Mouse (Mus musculus): ENCODE results near the gene Eef1akmt2.

Eef1akmt2 gene

GRCm38 (mm10) chr7:132852173-132852844, at the start of gene Eef1akmt2:
Gene Eef1akmt2 (minus strand): TSS chr7:132852673.
- peak; percentile 78 to 84 for DNase-seq (ENCODE audit: low spot score in 2 of 2)

GRCm38 (mm10) chr7:132900826-132901531, 48.5 kb upstream of the Eef1akmt2 start:
- no peak for DNase-seq (ENCODE audit: low spot score in 2 of 2)

- DNase-seq (ENCODE audit: low spot score in 2 of 2): peak; percentile 50 to 67
These were observed 45.8 kb upstream of the Eef1akmt2 start for GRCm38 (mm10) chr7:132898234-132898633.

DNA sequence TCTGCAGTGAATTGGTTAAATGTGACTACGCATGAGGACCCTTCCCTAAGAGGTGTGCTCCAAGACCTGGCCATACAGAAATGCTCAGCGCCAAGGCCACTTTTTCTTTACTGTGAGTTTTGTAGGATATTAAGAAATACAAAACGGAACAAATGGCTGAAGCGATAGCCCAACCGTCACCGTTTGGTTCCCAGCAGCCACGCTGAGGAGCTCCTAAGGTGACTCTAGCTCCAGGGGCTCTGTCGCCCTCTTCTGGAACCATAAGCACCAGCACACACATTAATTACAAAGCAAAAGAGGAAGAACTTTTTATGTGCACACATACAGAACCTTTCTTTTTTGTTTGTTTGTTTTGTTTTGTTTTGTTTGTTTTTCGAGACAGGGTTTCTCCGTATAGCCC, 44.8 kb upstream of the Eef1akmt2 start:
- DNase-seq (ENCODE audit: low spot score in 2 of 2): no peak

DNA sequence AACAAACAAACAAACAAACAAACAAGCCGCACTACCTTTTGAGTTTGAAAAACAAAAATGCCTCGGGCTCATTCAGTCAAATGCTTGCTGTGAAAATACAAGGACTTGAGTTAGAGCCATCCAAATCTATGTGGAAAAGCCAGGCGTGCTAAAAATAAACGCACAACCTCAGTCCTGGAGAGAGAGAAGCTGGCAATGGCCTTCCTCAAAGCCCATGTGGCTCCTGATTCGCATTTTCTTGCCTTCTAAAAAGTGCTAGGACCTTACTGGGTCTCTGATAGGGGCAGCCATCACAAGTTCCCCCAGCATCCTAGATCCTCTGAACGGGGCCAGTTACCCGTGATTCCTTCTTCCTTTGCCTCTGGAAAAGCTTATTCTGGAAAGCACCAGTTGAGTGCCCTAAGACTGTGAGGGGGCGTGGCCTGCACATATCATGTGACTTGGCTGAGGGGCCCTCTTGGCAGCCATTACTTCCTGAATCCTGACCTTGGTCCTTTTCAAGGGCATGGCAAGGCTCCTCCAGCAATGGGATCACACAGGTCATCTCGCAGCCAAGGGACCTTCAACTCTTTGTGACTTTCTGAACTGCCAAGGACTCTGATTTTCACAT, 43.8 kb upstream of the Eef1akmt2 start:
- no peak for DNase-seq (ENCODE audit: low spot score in 2 of 2)

GRCm38 (mm10) chr7:132894841-132895555, 42.5 kb upstream of the Eef1akmt2 start:
- no peak for DNase-seq (ENCODE audit: low spot score in 2 of 2)

DNA sequence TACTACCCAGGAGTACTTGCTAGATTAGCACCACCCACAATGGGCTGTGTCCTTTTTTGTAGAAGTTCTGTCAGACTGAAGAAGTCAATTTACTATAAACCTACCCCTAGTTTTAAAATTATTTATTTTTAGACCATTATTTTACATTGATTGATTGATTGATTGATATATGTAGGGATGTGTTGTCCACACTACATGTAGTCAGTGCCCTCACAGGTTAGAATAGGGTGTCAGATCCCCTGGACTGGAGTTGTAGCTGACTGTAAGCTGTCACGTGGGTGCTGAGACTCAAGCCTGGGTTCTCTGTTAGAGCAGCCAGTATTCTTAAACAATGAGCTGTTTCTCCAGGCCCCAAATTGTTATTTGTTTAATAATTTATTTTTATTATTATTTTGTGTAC, 40.9 kb upstream of the Eef1akmt2 start:
- no peak for DNase-seq (ENCODE audit: low spot score in 2 of 2)

GRCm38 (mm10) chr7:132892806-132893205, 40.3 kb upstream of the Eef1akmt2 start:
- DNase-seq (ENCODE audit: low spot score in 2 of 2): no peak

DNA sequence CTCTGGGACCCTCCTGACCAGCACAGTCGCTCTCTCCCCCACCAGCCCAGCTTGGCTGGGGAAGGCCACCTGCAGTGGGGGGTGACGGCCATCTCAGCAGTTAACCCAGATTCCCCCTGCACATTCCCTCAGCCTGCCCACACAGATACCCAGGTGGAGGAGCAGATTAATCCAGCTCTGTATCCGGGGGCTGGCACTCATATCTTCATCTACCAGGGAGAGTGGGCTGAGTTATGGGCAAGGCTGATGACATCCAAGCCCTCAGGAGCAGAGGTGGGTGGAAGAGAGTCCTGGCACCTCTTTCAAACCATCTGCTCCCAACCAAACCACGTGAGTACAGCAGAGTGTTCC, 39.8 kb upstream of the Eef1akmt2 start:
- no peak for DNase-seq (ENCODE audit: low spot score in 2 of 2)

DNA sequence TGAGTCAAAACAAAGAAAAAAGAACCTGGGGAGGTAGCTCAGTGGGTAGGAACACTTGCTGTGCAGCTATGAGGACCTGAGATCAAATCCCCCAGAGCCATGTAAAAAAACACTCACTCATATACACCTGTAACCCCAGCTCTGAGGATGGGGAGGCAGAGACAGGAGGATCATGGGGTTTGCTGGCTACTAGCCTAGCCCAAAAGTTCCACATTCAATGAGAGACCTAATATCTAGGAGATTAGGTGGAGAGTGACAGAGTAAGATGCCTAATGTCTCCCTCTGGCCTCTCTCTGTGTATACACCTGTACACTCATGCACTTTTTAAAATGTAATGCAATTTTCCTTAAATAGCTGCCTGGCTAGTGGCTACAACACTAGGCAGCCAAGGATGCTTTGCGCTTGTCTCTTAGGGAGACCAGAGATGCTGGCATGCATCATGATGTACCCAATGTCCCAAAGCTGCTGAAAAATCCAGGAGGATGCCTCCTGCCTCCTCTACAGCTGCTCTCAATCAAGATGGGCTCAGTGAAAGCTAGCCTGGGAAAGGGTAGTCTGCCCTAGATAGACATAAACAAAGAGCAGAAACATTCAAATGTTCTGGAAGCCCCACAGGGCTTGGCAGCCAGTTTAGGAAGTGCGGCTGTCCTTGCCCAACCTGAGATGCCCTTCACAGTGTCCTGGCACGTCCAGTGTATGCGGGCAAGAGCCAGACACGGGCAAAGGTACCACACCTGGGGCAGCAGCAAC, 39.3 kb upstream of the Eef1akmt2 start:
- no peak for DNase-seq (ENCODE audit: low spot score in 2 of 2)

DNA sequence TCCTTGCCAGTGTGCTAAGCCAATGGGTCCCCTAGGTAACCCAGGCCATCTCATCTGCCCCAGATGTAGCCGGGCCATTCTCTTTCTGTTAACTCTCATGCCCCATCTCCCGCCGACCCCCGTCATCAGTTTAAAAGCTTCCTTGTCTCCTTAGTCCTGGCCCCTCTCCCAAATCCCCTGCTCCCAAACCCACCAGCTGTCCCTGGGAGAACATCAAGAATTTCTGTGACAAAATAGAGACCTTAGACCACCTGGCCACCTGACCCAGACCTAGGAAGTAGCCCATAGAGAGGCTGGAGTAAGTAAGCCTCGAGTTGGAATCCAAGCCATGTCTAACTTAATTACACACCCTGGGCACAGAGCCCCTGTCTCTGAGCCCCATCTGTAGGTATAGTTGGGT, 37.7 kb upstream of the Eef1akmt2 start:
- no peak for DNase-seq (ENCODE audit: low spot score in 2 of 2)

DNA sequence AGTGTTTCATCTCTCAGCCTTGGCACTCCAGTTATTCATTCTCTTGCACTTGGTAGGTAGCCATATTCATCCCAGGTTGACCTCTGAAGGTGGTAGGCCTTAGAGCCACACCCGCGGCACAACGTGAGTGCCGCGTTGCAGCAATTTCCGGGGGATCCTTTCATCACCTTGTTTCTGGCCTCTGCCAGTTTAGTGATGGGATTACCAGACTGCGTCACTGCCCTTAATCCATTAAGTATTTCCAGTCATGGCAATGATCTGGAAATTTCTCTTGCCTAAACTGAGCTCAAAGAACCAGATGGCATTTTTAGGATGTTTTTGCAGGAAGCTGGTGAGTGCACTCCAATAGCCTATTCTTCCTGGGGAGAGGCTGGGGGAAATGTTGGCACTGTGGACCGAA, 37.2 kb upstream of the Eef1akmt2 start:
- DNase-seq (ENCODE audit: low spot score in 2 of 2): no peak

DNA sequence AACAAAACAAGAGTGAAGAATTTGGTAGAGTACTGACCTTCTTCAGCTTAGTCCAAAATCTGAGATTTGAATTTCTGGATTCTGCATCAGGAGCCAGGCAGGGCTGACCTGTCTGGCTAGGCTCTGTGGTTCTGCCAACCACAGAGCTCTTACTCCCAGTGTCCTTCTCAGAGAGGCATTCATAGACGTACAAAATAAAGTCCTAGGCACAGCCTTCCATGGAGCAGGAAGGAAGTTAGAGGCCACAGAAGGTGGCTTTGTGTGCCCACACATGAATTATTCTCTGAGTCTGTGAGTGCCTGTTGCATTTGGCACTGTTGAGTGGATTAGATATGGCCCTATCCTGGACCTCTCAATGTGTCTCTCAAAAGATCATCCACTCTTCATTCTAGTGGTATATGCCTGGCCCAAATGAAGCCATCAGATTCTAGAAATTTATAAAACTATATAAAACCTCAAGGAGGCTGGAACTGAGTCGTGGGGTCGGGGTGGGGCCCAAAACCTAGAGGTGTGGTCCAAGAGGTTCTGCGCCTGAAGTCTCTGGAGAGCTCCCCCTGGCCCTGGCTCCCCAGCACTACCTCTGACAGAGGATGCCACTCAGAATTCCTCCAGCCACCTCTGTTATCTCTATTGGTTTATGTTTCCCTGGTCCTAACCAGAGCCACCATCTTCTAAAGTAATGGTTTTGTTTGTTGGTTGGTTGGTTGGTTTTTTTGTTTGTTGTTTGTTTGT, 36.2 kb upstream of the Eef1akmt2 start:
- DNase-seq (ENCODE audit: low spot score in 2 of 2): no peak

DNA sequence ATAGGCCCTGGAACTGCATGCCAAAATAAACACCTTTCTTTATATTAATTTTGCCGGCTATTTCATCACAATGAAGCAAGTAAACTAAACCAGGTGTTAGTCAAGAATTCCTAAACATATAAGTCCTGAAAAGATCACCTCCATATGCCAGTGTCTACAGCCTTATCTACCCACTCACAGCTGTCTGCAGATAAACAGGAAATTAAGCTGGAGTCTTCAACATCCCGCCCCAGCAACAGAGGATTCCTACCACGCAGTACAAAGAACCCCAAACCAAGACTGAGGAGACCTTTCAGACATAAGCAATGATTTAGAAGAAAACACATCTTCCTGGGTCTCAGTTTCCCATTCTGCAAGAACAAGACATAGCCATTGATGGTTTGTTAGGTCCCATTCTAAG, 35.6 kb upstream of the Eef1akmt2 start:
- no peak for DNase-seq (ENCODE audit: low spot score in 2 of 2)

DNA sequence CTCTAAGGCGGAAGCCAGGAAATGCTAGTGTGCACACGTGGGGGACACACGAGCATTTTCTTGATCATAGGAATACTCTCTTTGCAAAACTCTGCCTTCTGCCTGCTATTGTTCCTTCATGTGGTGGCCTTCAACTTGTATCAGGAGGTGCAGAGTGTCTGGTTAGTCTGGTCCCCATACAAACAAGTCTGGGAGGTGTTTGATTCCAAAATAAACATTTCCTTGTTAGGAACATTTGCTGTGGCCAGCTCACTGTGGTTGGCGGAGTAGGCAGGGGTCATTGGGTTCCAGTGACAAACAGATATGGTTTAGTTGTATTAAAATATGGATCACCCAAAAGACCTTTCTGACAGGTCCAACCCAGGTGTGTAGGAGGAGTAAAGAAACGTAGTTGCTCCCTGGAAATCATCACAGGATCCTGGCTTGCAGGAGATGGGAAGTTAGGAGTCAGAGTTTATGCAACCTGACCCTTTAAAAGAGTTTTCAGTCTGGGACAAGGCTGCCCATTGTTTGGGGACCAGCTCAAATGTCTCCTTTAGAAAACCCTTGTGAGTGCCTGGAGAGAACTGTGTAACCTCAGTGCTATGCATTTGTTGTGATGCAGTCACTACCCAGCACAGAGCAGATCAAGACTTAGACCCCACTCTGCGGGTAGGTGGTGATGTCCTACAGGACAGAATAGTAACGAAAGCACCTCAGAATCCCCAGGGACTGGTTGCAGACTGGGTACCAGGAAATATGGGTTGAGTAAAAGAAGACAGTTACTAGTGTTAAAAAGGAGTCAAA, 34.7 kb upstream of the Eef1akmt2 start:
- no peak for DNase-seq (ENCODE audit: low spot score in 2 of 2)

DNA sequence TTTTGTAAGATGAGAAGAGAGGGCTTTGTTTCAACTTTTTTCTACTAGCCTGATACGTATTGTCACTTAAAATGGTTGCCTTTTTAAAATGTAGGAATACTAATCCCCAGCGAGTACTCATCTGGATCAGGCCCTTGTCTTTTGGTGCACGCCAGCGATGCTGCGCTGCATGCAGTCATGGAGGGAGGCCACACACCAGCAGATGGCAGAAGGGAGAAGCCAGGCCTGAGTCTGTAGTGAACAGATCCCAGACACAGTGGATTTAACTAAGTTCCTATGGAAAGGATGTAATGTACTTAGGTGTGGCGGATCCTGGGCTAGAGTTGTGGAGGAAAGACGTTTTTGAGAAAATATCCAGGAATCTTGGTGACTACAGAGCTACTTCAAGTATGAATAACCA, 31.6 kb upstream of the Eef1akmt2 start:
- no peak for DNase-seq (ENCODE audit: low spot score in 2 of 2)

GRCm38 (mm10) chr7:132882343-132882742, 29.9 kb upstream of the Eef1akmt2 start:
- no peak for DNase-seq (ENCODE audit: low spot score in 2 of 2)

DNA sequence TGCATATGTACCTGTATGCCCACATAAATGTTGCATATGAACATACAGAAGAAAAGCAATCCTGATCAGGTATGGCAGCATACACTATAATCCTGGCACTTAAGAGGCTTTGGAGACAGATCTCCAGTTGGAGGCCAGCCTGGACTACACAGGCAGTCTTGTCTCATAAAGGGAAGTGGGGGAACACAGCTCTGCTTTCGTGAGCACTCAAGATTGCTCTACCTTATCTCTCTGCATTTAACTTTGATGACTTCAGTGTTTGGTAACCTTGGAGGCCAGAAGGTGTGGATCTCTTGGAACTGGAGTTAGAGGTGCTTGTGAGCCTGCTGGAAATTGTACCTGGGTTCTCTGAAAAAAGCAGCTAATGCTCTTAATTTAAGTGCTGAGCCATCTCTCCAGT, 27.8 kb upstream of the Eef1akmt2 start:
- DNase-seq (ENCODE audit: low spot score in 2 of 2): no peak

DNA sequence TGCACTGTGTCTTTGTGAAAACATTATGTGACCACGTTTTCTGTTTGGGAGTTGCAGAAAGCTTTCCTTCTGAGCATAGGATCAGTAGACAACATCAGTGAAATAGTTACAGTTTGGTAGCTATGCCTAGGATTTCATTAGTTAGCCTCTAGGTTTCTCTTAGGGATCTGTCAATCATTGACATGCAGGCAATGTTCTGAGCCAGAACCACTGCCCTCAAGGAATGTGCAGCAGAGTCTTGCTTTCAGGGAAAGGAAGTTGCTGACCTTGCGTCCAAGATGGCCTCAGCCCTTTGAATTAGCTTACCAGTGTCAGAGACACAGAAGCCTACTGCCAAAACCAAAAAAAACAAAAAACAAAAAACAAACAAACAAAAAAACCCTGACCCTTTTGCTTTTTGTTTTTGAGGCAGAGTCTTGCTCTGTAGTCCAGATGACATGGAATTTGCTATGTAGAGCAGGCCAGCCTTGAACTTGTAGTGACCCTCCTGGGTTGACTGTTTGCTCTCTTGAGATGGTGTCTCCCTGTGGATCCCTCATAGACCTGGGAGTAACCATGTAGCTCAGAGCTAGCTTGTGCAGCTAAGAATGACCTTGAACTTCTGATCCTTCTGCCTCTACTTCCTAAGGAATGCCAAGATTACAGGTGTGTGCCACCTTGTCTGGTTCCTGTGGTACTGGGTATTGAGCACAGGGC, 23.1 kb upstream of the Eef1akmt2 start:
- DNase-seq (ENCODE audit: low spot score in 2 of 2): no peak

GRCm38 (mm10) chr7:132873043-132873442, 20.6 kb upstream of the Eef1akmt2 start:
- DNase-seq (ENCODE audit: low spot score in 2 of 2): no peak

Data from spleen, postnatal 10 days (tissue).